Mouse (Mus musculus) monocyte, adult 5-6 weeks (primary cell): ENCODE measurements around the gene Cnot3. TPM values are rescaled to one million over a fixed set of nuclear protein-coding genes. Genes with fewer than 3 reads are reported as not detected.
A peak's percentile ranks its signal among the peaks of the same experiment; 100 is the strongest.
"Not testable (repeated sequence)": the region's sequence is repeated elsewhere in the genome, so short reads cannot be mapped to it uniquely, and the experiment has no call there.

ENCODE experiments used
- ATAC-seq: fragments of 153-309, 156-312 bp; replicated peaks from 2 replicates; pipeline ENCODE4 v1.8.0; 2017; ENCODE audit warnings: mild to moderate bottlenecking; ENCODE audit not compliant: low TSS enrichment, insufficient number of reproducible peaks, severe bottlenecking, poor library complexity, low FRiP score
- total RNA-seq: library from RNA; stranded (forward); fragments of 200-1000, 200-491, 200-594 nt; gene quantifications from 3 replicates; pipeline ENCODE4 v1.2.3, GENCODE M21; 2017

The Cnot3 gene
- total RNA-seq = 19.8 to 52.4 TPM (median 24.8 TPM) in 3 replicates

DNA sequence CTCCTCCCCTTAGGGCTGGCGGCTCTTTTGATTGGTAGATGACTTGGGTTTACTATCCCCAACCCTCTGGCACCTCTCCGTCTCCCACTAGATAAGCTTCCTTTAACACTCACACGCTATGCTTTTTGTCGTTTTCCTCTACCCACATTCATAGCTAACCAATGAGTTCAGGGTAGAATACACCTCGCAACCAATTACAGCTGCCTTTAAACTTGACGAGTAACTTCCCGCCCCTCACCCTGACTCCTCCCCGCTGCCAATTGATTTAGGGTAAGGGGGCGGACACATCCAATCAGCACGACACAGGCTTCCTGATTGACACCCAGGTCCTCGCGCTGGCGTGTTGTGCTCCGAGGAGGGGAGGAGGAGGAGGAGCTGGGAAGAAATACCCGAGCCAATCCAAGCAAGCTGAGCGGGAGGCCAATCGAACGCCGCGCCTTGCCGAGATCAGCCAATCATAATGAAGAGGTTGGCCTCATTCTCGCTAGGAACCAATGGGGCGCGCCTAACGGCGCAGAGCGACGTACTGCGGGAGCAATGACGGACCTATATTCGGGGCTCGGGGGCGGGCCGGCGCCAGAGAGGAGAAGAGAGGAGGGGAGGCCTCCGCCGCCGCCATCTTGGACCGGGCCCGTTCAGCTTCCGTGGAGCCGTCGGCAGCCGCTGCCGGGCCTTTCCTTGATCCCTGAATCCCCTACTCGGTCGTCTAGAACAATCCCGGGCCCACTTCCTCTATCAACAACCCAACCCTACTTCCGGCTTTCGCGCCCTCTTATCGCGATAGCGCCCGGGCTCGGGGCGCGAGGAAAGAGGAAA, at the start of gene Cnot3:
Gene Cnot3 (plus strand): TSS at position 597 of the 816 bp plus-strand sequence.
- ATAC-seq = peak; percentile 92

GRCm38 (mm10) chr7:3597755-3598154, 47.3 kb upstream of the Cnot3 start:
- not testable (repeated sequence) for ATAC-seq

DNA sequence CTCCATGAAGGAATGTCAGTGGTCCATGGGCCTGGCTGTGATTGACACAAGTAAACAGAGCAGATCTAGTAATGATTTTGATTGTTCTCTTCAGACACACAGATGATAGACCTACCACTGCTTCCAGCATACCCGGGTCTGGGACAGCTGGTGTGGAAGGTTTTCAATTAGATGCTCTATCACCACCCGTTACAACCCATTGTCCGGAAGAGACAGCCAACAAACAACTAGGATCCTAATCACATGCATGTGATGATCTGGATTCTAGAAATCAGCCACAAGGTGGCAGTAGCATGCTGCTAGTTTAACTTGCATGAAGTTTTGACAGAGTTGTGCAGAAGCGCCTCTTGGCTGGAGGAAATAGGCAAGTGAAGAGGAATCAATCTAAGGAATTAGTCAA, 43.9 kb upstream of the Cnot3 start:
- peak; percentile 82 for ATAC-seq

DNA sequence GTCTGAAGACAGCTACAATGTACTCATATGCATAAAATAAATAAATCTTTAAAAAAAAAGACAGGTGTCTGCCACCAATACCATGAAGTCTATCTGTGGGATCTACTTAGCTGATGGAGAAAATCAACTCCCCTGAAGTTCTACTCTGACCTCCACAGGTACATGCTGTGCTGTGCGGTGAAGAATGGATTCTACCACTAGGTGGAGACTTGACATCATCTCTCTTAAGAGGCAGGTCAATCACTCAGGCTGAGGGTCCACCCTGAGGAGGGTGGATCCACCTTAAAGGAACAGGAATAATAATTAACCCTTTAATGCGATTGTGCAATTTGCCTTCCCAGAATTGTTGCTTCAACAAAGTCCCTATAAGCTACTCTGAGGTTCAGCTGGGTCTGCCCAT, 38.3 kb upstream of the Cnot3 start:
- no peak for ATAC-seq

DNA sequence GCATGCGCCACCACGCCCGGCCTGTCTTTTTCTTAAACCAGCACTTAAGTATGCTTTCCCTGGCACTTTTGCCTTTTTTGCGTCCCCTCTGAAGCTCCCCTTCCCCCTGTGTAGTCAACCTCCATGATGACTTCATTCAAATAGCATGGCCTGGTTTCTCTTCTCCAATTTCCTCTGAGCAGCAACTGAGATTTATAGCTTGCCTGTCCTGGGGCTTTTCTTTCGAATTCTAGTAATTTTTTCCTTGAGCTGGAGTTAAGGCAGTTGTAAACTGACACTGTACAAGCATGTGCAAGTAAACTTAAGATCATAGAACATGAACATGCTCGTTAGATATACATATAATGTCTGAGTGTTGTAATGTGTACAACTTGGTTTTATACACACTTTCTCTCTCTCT, 37.7 kb upstream of the Cnot3 start:
- ATAC-seq = no peak

GRCm38 (mm10) chr7:3608668-3609067, 36.4 kb upstream of the Cnot3 start:
- no peak for ATAC-seq

GRCm38 (mm10) chr7:3609082-3609481, 36.0 kb upstream of the Cnot3 start:
- ATAC-seq = no peak

DNA sequence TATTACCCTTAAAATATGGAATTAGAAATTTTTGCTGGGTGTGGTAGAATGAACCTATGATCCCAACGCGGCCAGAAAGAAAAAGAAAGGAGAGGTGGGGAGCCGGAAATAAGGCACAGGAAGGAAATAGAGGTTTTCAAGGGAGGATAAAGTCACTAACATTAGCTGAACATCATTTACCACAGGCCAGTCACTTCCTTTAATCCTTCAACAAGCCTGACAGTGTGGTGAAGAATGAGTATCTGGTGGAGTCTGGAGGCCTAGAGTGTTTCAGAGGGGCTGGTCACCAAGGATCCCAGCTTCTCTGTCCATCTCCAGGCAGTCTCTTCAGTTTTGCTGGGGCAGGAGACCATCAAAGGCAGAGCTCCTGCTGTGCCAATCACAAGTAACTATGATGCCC, 34.6 kb upstream of the Cnot3 start:
- no peak for ATAC-seq

DNA sequence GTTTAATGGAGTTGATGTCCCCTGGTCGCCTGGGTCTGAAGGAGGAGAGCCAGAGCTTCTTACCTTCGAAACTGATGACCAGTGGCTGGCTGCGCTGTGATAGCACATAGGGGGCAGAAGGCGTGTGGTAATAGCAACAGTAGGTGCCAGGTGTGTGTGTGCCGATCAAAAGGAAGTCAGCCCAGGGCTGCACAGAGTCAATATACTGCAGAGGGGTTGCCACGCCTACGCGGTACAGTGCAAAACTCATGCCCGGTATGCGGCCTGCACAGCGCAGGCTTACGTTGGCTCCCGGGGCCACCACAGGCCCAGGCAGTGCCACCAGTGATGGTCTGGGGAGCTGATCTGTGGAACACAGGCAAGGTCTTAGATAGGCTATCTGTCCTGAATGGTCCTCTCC, 34.1 kb upstream of the Cnot3 start:
- ATAC-seq = no peak

- no peak for ATAC-seq
These were observed 31.0 kb upstream of the Cnot3 start for GRCm38 (mm10) chr7:3614021-3614420.

GRCm38 (mm10) chr7:3616057-3616388, 29.0 kb upstream of the Cnot3 start, which contains the start of gene Oscar:
TSS of gene Oscar (minus strand) at chr7:3616157.
- no peak for ATAC-seq

DNA sequence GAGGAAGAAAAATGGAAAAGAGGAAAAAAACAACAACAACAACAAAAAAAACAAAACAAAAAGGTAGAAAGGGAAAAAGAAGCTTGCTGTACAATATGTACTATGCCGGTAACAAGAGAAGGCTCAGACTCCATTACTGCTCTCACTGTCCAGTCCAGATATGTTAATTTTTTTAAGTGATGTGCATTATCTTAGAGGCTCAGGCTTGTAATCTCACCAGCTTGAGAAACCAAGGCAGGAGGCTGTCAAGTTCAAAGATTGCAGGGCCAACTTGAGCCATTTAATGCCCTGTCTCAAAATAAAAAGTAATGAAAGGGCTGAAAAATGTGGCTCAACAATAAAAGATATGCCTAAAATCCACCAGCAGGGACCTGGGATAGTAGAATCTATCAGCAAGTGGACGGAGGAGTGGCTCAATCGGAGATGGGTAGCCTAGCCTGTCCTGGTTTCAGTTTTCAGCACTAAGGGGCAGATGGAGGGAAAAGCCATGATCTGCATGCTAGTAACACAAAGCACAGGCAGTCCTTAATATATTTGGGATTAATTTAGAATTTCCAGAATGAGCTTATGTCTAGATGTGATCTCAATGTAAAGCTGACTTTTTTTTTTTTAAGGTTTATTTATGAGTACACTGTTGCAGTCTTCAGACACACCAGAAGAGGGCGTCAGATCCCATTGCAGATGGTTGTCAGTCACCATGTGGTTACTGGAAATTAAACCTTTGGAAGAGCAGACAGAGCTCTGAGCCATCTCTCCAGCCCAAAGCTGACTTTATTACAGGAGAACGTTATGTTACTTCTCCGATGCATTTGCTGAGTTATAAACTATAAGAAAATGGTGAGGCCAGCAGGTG, 28.5 kb upstream of the Cnot3 start:
- ATAC-seq = no peak

DNA sequence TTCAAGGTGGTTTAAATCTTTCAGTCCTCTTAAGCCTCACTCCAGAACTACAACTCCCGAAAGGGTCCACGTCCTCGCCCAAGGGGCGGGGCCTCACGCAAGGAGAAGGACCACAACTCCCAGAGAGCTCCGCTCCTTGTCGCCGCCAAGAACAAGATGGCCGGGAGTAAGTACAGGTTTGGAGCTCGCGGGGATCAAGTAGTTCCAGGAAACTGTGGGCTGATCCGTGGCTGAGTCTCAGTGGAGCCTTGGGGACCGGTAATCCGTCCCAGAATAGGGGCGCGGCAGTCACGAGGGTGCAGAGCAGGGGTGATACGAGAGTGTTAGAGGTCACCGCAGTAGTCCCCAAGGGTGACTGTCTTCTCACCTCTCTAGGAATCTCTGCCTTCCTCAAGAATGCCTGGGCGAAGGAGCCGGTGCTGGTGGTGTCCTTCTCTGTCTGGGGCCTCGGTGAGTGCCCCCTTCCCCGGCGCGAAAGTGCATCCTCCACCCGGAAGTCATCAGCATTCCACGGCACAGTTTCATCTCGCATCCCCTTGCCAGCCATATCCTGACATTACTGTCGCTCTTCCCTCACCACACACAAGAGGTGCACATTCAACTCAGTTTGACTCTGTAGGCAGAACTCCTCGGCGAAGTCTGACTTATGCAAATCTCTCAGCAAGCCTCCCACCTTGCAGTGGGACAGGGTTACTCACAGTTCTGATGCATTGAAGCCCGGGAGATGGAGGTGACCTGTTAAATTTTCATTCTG, 27.6 kb upstream of the Cnot3 start, which contains the start of gene Ndufa3:
Gene Ndufa3 (plus strand): TSS at position 132 of the 754 bp plus-strand sequence.
- peak; percentile 97 for ATAC-seq

- ATAC-seq = no peak
These were observed 16.0 kb upstream of the Cnot3 start for GRCm38 (mm10) chr7:3629030-3629429.

- ATAC-seq = peak; percentile 85
These were observed 15.3 kb upstream of the Cnot3 start, which contains the start of the genes Tfpt and Prpf31 for GRCm38 (mm10) chr7:3629543-3630477. TSS of gene Tfpt (minus strand) at chr7:3629929. TSS of gene Prpf31 (plus strand) at chr7:3629985.

DNA sequence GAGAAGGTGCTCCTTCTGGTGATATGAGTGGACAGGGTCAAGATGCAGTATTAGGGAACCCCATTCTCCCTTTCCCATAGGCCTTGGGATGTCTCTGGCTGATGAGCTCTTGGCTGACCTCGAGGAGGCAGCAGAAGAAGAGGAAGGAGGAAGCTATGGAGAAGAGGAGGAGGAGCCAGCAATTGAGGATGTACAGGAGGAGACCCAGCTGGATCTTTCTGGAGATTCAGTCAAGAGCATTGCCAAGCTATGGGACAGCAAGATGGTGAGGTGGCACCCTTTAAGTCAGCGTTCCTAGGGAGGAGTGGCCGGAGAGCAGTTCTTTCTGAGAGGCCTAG, 14.6 kb upstream of the Cnot3 start:
- ATAC-seq = no peak

DNA sequence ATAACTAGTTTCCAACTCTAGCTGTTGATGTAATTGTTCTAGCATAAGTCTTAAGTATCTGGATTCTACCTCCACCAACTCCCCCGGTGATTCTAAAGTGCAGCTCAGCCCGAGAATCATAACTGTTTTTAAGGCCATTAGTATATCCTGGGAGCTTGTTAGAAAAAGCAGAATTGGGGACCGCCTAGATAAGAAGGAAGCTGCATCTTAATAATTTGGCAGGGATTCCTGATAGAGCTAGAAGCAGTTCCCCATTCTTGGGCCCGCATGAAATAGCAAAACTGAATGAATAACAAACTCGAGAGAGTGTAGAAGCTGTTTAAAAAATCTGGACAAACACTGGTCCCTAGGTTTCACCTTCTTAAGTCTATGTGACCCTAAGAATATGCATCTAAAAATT, 1.7 kb upstream of the Cnot3 start:
- no peak for ATAC-seq

- ATAC-seq = no peak
These were observed 1.2 kb upstream of the Cnot3 start for GRCm38 (mm10) chr7:3643843-3644242.
